Mouse (Mus musculus): ENCODE measurements at regions not wholly inside any gene's neighbourhood (a gene's known extent, or its start where the extent isn't known, plus 50 kb on each side); places are given as distances from the start of the nearest gene placed in this dataset.

DNA sequence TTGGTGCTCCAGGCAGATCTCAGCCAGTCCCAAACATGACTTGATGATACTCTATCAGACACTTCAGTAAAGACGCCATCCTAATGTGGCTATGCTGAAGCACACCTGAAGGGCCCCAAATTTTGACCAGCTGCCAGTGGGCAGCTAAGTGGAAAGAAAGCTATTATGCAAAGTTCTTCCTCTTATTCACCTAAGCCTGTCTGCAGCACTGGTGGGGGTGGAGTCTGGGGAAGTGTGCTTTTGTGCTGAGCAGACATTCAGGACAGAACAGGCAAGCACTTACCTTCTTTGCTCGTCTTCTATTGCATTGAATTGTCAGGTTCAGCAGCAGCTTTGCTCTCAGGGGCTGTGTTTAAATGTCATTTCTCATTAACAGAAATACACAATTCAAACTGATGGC, 200.7 kb downstream of the Pla2g4a start:
- Histone ChIP-seq H3K4me3 (replicated peaks; ENCODE audit: low read length) (no peak overlapping the region), H3K4me1 (replicated peaks; ENCODE audit: low read depth, low read length) (no peaks in the 10 kb centered on the region), H3K27me3 (ENCODE audit: insufficient read depth, low read length) (no peaks in the 10 kb centered on the region), H3K9me3 (ENCODE audit: low read length) (no peaks in the 10 kb centered on the region), H3K36me3 (ENCODE audit: insufficient read depth, low read length) (no peaks in the 10 kb centered on the region)
- TF ChIP-seq NANOG (IDR thresholded peaks at IDR 0.05; ENCODE audit: borderline replicate concordance, low read length) = no peak
- TF ChIP-seq POU5F1 (IDR thresholded peaks at IDR 0.05; ENCODE audit: borderline replicate concordance, low read length) = no peak
- no peak for TF ChIP-seq CTCF (conservative IDR thresholded peaks at IDR 0.05; ENCODE audit: low read length)

DNA sequence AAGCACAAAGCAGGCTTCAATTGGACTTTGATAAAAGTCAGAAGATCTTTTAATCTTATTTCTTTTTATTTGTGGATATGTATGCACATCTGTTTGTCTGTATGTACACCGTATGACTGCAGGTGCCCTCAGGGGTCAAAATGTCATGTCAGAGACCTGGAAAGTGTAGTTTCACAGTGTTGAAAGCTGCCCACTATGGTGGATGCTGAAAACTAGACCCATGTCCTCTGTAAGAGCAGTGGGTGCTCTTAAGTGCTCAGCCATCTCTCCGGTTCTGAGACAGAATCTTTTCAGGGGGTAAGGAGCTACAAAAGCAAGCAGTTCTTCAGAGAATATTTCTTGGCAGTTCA, 202.3 kb downstream of the Pla2g4a start:
- no peaks in the 10 kb centered on the region for H3K27me3 ChIP-seq (ENCODE audit: insufficient read depth, low read length)
- H3K4me3 ChIP-seq (replicated peaks; ENCODE audit: low read length) = no peak overlapping the region
- H3K9me3 ChIP-seq (ENCODE audit: low read length) = no peaks in the 10 kb centered on the region
- TF ChIP-seq POU5F1 (IDR thresholded peaks at IDR 0.05; ENCODE audit: borderline replicate concordance, low read length) (no peak), NANOG (IDR thresholded peaks at IDR 0.05; ENCODE audit: borderline replicate concordance, low read length) (no peak), CTCF (conservative IDR thresholded peaks at IDR 0.05; ENCODE audit: low read length) (no peak)
- H3K4me1 ChIP-seq (replicated peaks; ENCODE audit: low read depth, low read length) = no peaks in the 10 kb centered on the region
- no peaks in the 10 kb centered on the region for H3K36me3 ChIP-seq (ENCODE audit: insufficient read depth, low read length)

DNA sequence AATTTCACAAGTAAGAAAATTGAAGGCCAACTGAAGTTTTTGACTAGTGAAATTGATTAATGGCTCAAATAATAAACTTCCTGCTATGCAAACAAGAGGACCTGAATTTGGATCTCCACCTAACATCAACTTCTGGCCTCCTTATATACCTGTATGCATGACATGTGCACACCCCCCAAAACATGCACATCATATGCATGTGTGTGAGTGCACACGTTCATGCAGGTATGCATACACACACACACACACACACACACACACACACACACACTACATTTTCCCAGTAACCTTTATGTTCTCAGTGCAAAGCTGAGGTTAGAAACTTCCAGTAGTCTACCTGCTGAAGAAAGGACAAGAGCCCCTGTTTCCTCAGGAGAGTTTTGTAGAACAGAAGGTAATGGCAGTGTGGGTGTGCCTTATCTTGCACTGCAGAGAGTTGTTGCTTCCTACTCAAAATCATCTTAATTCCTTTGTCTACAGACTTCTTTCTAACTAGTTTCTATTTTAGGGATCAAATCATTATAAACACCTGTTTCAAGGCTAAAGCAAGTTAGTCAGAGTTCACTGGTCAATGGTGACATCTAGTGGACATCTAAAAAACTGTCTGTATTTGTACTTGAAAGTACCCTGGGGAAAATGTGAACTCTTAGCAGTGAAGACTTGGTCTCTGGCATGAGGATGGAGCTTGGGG, 202.9 kb downstream of the Pla2g4a start:
- no peak overlapping the region for H3K4me3 ChIP-seq (replicated peaks; ENCODE audit: low read length)
- no peaks in the 10 kb centered on the region for H3K36me3 ChIP-seq (ENCODE audit: insufficient read depth, low read length)
- no peaks in the 10 kb centered on the region for H3K9me3 ChIP-seq (ENCODE audit: low read length)
- H3K4me1 ChIP-seq (replicated peaks; ENCODE audit: low read depth, low read length) = no peaks in the 10 kb centered on the region
- TF ChIP-seq NANOG (IDR thresholded peaks at IDR 0.05; ENCODE audit: borderline replicate concordance, low read length) (no peak), CTCF (conservative IDR thresholded peaks at IDR 0.05; ENCODE audit: low read length) (peak; percentile 42; the same call in 1 of the 2 replicates)
- H3K27me3 ChIP-seq (ENCODE audit: insufficient read depth, low read length) = no peaks in the 10 kb centered on the region

- H3K27me3 ChIP-seq (ENCODE audit: insufficient read depth, low read length) = no peaks in the 10 kb centered on the region
- H3K36me3 ChIP-seq (ENCODE audit: insufficient read depth, low read length) = no peaks in the 10 kb centered on the region
- H3K4me1 ChIP-seq (replicated peaks; ENCODE audit: low read depth, low read length) = no peaks in the 10 kb centered on the region
- H3K9me3 ChIP-seq (ENCODE audit: low read length) = no peaks in the 10 kb centered on the region
- TF ChIP-seq NANOG (IDR thresholded peaks at IDR 0.05; ENCODE audit: borderline replicate concordance, low read length) (no peak), CTCF (conservative IDR thresholded peaks at IDR 0.05; ENCODE audit: low read length) (no peak), POU5F1 (IDR thresholded peaks at IDR 0.05; ENCODE audit: borderline replicate concordance, low read length) (no peak)
- no peak overlapping the region for H3K4me3 ChIP-seq (replicated peaks; ENCODE audit: low read length)
Observed at GRCm38 (mm10) chr1:149753269-149754060, 207.6 kb downstream of the Pla2g4a start.

DNA sequence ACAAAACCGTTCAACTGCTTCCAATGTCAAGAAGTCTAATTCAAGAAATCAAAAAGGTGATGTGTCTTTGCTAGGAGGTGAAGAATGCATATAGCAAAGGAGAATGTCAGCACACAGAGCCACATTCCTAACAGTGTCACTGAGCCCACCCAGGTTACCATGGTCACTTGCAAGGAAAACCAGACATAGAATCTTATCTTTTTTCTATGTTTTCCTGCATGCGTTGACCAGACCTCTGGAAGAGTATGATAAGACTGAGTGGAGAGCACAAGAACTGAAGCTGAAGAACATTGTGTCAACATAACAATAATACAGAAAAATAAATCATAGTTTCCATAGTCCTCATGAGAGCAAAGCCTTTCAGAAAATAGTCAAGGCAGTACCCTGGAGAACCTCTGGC, 211.7 kb downstream of the Pla2g4a start:
- TF ChIP-seq CTCF (conservative IDR thresholded peaks at IDR 0.05; ENCODE audit: low read length) (no peak), NANOG (IDR thresholded peaks at IDR 0.05; ENCODE audit: borderline replicate concordance, low read length) (no peak), POU5F1 (IDR thresholded peaks at IDR 0.05; ENCODE audit: borderline replicate concordance, low read length) (no peak)
- Histone ChIP-seq H3K4me1 (replicated peaks; ENCODE audit: low read depth, low read length) (no peaks in the 10 kb centered on the region), H3K27me3 (ENCODE audit: insufficient read depth, low read length) (no peaks in the 10 kb centered on the region), H3K36me3 (ENCODE audit: insufficient read depth, low read length) (no peaks in the 10 kb centered on the region), H3K4me3 (replicated peaks; ENCODE audit: low read length) (no peak overlapping the region), H3K9me3 (ENCODE audit: low read length) (no peaks in the 10 kb centered on the region)

DNA sequence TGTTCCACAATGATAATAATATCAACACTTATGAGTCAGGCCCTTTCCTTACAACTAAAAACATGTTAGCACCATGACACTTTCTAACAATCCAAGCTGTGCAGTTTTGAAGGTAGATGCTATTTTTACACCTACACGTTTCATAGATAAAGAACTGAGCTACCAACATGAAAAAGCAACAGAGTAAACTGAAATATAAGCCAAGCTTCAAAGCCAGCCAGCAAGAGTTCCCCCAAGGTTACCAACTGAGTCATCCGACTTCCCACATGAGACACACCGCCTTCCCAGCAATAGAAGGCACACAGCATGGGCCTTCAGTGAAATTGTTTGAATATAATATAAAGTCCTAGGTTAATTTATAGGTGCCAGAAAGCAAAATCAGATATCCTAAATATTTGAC, 222.1 kb downstream of the Pla2g4a start:
- H3K36me3 ChIP-seq (ENCODE audit: insufficient read depth, low read length) = no peaks in the 10 kb centered on the region
- no peak overlapping the region for H3K4me3 ChIP-seq (replicated peaks; ENCODE audit: low read length)
- H3K4me1 ChIP-seq (replicated peaks; ENCODE audit: low read depth, low read length) = no peaks in the 10 kb centered on the region
- no peaks in the 10 kb centered on the region for H3K27me3 ChIP-seq (ENCODE audit: insufficient read depth, low read length)
- TF ChIP-seq POU5F1 (IDR thresholded peaks at IDR 0.05; ENCODE audit: borderline replicate concordance, low read length) (no peak), CTCF (conservative IDR thresholded peaks at IDR 0.05; ENCODE audit: low read length) (no peak), NANOG (IDR thresholded peaks at IDR 0.05; ENCODE audit: borderline replicate concordance, low read length) (no peak)
- H3K9me3 ChIP-seq (ENCODE audit: low read length) = no peaks in the 10 kb centered on the region

GRCm38 (mm10) chr1:149734241-149734640, 226.8 kb downstream of the Pla2g4a start:
- no peaks in the 10 kb centered on the region for H3K9me3 ChIP-seq (ENCODE audit: low read length)
- H3K4me3 ChIP-seq (replicated peaks; ENCODE audit: low read length) = no peak overlapping the region
- no peaks in the 10 kb centered on the region for H3K36me3 ChIP-seq (ENCODE audit: insufficient read depth, low read length)
- no peaks in the 10 kb centered on the region for H3K27me3 ChIP-seq (ENCODE audit: insufficient read depth, low read length)
- TF ChIP-seq CTCF (conservative IDR thresholded peaks at IDR 0.05; ENCODE audit: low read length) (no peak), POU5F1 (IDR thresholded peaks at IDR 0.05; ENCODE audit: borderline replicate concordance, low read length) (no peak), NANOG (IDR thresholded peaks at IDR 0.05; ENCODE audit: borderline replicate concordance, low read length) (no peak)
- no peaks in the 10 kb centered on the region for H3K4me1 ChIP-seq (replicated peaks; ENCODE audit: low read depth, low read length)

DNA sequence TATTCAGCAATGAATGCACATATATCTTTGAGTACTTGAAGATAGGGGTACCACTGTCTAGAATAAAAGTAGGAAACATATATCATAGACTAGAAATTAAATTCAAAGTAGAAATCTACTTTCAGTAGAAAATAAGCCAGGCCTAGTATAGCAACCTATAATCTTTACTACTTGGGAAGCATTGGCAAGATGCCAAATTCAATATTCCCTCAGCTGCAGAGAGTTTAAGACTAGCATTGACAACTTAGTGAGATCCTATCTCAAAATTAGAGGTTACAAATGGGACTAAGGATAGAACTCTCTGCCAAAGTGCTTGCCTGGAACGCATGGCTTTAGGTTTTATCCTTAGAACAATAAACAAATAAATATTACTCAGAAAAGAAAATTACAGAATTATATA, 245.9 kb downstream of the Pla2g4a start:
- Histone ChIP-seq H3K36me3 (ENCODE audit: insufficient read depth, low read length) (no peaks in the 10 kb centered on the region), H3K9me3 (ENCODE audit: low read length) (no peaks in the 10 kb centered on the region), H3K4me1 (replicated peaks; ENCODE audit: low read depth, low read length) (no peaks in the 10 kb centered on the region), H3K4me3 (replicated peaks; ENCODE audit: low read length) (no peak overlapping the region), H3K27me3 (ENCODE audit: insufficient read depth, low read length) (no peaks in the 10 kb centered on the region)
- no peak for TF ChIP-seq CTCF (conservative IDR thresholded peaks at IDR 0.05; ENCODE audit: low read length)
- no peak for TF ChIP-seq NANOG (IDR thresholded peaks at IDR 0.05; ENCODE audit: borderline replicate concordance, low read length)
- TF ChIP-seq POU5F1 (IDR thresholded peaks at IDR 0.05; ENCODE audit: borderline replicate concordance, low read length) = no peak
